Mouse (Mus musculus): ENCODE results near the gene Cog3. TPM values are rescaled to one million over a fixed set of nuclear protein-coding genes. Genes with fewer than 3 reads are reported as not detected.

Gene Cog3
- total RNA-seq, 2 experiments from 2014 or later = 13.4 to 14.8 TPM

GRCm38 (mm10) chr14:75708986-75709385 lies 45.3 kb downstream of the Cog3 start:
- DNase-seq = no peak
- intact Hi-C loops (cut with DNase I) = no loop called here

DNA sequence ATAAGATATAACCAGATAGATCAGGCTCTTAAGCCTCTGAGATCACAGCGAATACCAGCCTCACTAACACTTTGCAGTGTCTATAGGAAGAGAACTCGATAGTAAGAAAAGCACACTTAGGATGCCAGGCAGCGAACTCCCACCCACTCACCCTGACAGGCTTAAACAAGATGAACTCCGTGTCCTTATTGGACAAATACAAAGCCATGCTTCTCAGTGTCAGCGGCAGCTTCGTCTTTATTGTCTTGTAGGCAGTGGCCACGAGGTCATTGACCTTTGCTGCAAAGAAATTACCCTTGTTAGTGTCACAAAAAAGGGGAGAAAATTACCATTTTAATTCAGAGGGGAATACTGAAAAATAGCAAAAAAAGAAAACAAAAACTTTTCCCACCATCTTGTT lies 46.5 kb downstream of the Cog3 start:
- no peak for DNase-seq
- intact Hi-C loops (cut with DNase I) = no loop called here

- intact Hi-C loops (cut with DNase I) = no loop called here
Measured at GRCm38 (mm10) chr14:75706647-75707046, 47.7 kb downstream of the Cog3 start.

DNA sequence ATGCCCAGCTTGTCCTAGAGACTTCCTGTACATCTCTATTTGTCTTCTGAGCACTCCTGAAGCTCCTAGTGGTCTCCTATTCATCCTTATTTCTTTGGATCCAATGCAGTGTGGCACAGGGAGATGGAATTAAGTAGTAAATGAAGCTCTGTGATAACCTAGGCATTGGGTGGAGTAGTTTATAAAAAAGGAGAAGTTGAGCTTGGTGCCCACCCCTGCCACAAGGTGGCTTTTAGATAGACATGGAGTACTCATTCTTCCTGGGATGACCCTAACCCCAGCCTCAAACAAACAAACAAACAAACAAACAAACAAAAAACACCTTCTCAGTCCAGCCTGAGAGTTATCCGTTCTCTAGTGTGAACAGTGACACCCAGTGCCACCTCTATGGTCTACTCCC lies 56.4 kb downstream of the Cog3 start:
- DNase-seq = no peak
- intact Hi-C loops (cut with DNase I) = no loop called here

More at GRCm38 (mm10) chr14:75706647-75707046, 47.7 kb downstream of the Cog3 start:
- DNase-seq = no peak

- no peak for DNase-seq
- intact Hi-C loops (cut with DNase I) = no loop called here
Measured at GRCm38 (mm10) chr14:75696096-75696495, 58.2 kb downstream of the Cog3 start.

- intact Hi-C loops (cut with DNase I) = no loop called here
- no peak for DNase-seq
Measured at GRCm38 (mm10) chr14:75690428-75690827, 63.9 kb downstream of the Cog3 start.

DNA sequence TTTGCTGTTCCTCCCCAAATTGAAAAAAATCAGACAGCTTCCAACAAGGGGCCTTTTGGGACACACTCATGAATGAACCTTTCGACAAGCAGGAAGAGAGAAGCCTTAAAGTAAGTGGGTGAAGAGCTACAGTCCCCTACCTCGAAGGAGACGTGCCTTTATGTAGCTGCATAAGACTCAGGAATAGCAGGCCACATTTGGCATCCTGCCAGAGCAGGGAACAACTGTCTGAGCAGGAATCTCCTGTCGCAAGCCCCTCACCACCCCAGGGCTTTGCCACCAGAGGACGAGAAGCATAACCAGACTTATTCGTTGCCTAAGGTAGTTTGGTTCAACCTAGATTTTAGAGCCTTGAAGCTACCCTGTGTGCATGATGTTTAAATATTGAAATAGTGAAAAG lies 78.0 kb downstream of the Cog3 start:
- DNase-seq = no peak
- intact Hi-C loops (cut with DNase I) = no loop called here

- no peak for DNase-seq
- intact Hi-C loops (cut with DNase I) = no loop called here
Measured at GRCm38 (mm10) chr14:75669085-75669645, 85.2 kb downstream of the Cog3 start.

- DNase-seq = no peak
- intact Hi-C loops (cut with DNase I) = no loop called here
Measured at GRCm38 (mm10) chr14:75665430-75666180, 88.7 kb downstream of the Cog3 start.

GRCm38 (mm10) chr14:75661548-75661947 lies 92.8 kb downstream of the Cog3 start:
- DNase-seq = no peak
- intact Hi-C loops (cut with DNase I) = no loop called here

- intact Hi-C loops (cut with DNase I) = no loop called here
- no peak for DNase-seq
Measured at GRCm38 (mm10) chr14:75660936-75661335, 93.4 kb downstream of the Cog3 start.

Other genes with a start within 250 kb of the Cog3 start
- not detected for gene Spert, start 161.4 kb downstream of the Cog3 start, total RNA-seq (2021)
- gene Erich6b, start 112.3 kb downstream of the Cog3 start, total RNA-seq (2021) = not detected
- 10 to 100 TPM; 11.0 to 15.5 TPM for gene Slc25a30, start 32.5 kb upstream of the Cog3 start, total RNA-seq (2021)
- 1,000 to 10,000 TPM; 2,953 to 3,079 TPM for gene Tpt1, start 90.6 kb upstream of the Cog3 start, total RNA-seq (2021)
- gene Kctd4, start 200.5 kb upstream of the Cog3 start, total RNA-seq (2021) = not detected